Mouse (Mus musculus) adrenal gland, adult 18-20 months (tissue): ENCODE measurements around the gene Tas1r1. TPM values are rescaled to one million over a fixed set of nuclear protein-coding genes. Genes with fewer than 3 reads are reported as not detected.

ENCODE experiments used
- DNase-seq, 2 experiments: peaks; one replicate each; pipeline ENCODE4 v3.0.0; 2021 to 2022; ENCODE audit warnings: low spot score in 2 of 2
- total RNA-seq, 2 experiments: library from RNA; stranded (reverse); gene quantifications; 1 replicate in 1 of 2; 2 replicates in 1 of 2; pipeline ENCODE4 v1.2.3; 2021

The Tas1r1 gene
- total RNA-seq, 2 experiments from 2014 or later: not detected

GRCm38 (mm10) chr4:152010707-152011134 is 27.6 kb downstream of the Tas1r1 start:
- DNase-seq: peak in 1 of 2 experiments; percentile 33

GRCm38 (mm10) chr4:152010091-152010706 is 28.2 kb downstream of the Tas1r1 start:
- peak in 1 of 2 experiments; percentile 43 for DNase-seq

- peak in 1 of 2 experiments; percentile 42 for DNase-seq
Observed at GRCm38 (mm10) chr4:152009076-152010051, 29.0 kb downstream of the Tas1r1 start.

GRCm38 (mm10) chr4:152008622-152009075 is 29.7 kb downstream of the Tas1r1 start, which contains the start of gene Klhl21:
Klhl21 (plus strand) TSS chr4:152008803.
- DNase-seq: peak; percentile 97

GRCm38 (mm10) chr4:152008148-152008500 is 30.2 kb downstream of the Tas1r1 start:
- no peak for DNase-seq

- DNase-seq: no peak
Observed at GRCm38 (mm10) chr4:152007481-152008147, 30.8 kb downstream of the Tas1r1 start.

GRCm38 (mm10) chr4:152006812-152007211 is 31.6 kb downstream of the Tas1r1 start:
- DNase-seq: no peak

GRCm38 (mm10) chr4:152006137-152006536 is 32.2 kb downstream of the Tas1r1 start:
- no peak for DNase-seq

- DNase-seq: no peak
Observed at GRCm38 (mm10) chr4:152002063-152002462, 36.3 kb downstream of the Tas1r1 start.

GRCm38 (mm10) chr4:152001335-152001734 is 37.0 kb downstream of the Tas1r1 start:
- DNase-seq: no peak

- DNase-seq: no peak
Observed at GRCm38 (mm10) chr4:152000906-152001305, 37.5 kb downstream of the Tas1r1 start.

- no peak for DNase-seq
Observed at GRCm38 (mm10) chr4:151999481-151999880, 38.9 kb downstream of the Tas1r1 start.

- no peak for DNase-seq
Observed at GRCm38 (mm10) chr4:151997701-151998100, 40.7 kb downstream of the Tas1r1 start.

GRCm38 (mm10) chr4:151996951-151997222 is 41.5 kb downstream of the Tas1r1 start:
- no peak for DNase-seq

- peak; percentile 93 to 95 for DNase-seq
Observed at GRCm38 (mm10) chr4:151996173-151996950, 42.0 kb downstream of the Tas1r1 start, which contains the start of gene Phf13. Phf13 (minus strand) TSS chr4:151996258.

GRCm38 (mm10) chr4:151995371-151996172 is 42.8 kb downstream of the Tas1r1 start:
- DNase-seq: peak; percentile 50 to 63

- DNase-seq: peak; percentile 51 to 52
Observed at GRCm38 (mm10) chr4:151994228-151995171, 43.9 kb downstream of the Tas1r1 start.

- DNase-seq: no peak
Observed at GRCm38 (mm10) chr4:151993035-151993434, 45.3 kb downstream of the Tas1r1 start.

- DNase-seq: no peak
Observed at GRCm38 (mm10) chr4:151992091-151992490, 46.3 kb downstream of the Tas1r1 start.
